Mouse (Mus musculus): ENCODE results near the gene Cend1.

Gene Cend1

GRCm38 (mm10) chr7:141429310-141429709, at the start of gene Cend1:
TSS of gene Cend1 (minus strand) at chr7:141429491.
- peak; percentile 56 for DNase-seq

- no peak for DNase-seq
Measured at GRCm38 (mm10) chr7:141478270-141478748, 49.0 kb upstream of the Cend1 start.

GRCm38 (mm10) chr7:141477578-141478269, 48.4 kb upstream of the Cend1 start:
- DNase-seq = no peak

- no peak for DNase-seq
Measured at GRCm38 (mm10) chr7:141476981-141477370, 47.7 kb upstream of the Cend1 start.

GRCm38 (mm10) chr7:141476226-141476980, 47.1 kb upstream of the Cend1 start:
- DNase-seq = peak; percentile 96

GRCm38 (mm10) chr7:141475805-141476158, 46.5 kb upstream of the Cend1 start:
- no peak for DNase-seq

GRCm38 (mm10) chr7:141475011-141475804, 45.9 kb upstream of the Cend1 start, which contains the start of the genes Polr2l and Tspan4:
TSS of gene Polr2l (minus strand) at chr7:141475132.
TSS of gene Tspan4 (plus strand) at chr7:141475240.
- peak; percentile 89 for DNase-seq

GRCm38 (mm10) chr7:141474160-141474559, 44.9 kb upstream of the Cend1 start:
- DNase-seq = no peak

- no peak for DNase-seq
Measured at GRCm38 (mm10) chr7:141472763-141473162, 43.5 kb upstream of the Cend1 start.

- DNase-seq = no peak
Measured at GRCm38 (mm10) chr7:141472226-141472625, 42.9 kb upstream of the Cend1 start.

GRCm38 (mm10) chr7:141471236-141471635, 41.9 kb upstream of the Cend1 start:
- no peak for DNase-seq

GRCm38 (mm10) chr7:141470637-141470944, 41.3 kb upstream of the Cend1 start:
- no peak for DNase-seq

GRCm38 (mm10) chr7:141469901-141470636, 40.8 kb upstream of the Cend1 start:
- no peak for DNase-seq

GRCm38 (mm10) chr7:141469352-141469751, 40.1 kb upstream of the Cend1 start:
- no peak for DNase-seq

- DNase-seq = peak; percentile 82
Measured at GRCm38 (mm10) chr7:141468522-141469211, 39.4 kb upstream of the Cend1 start.

- no peak for DNase-seq
Measured at GRCm38 (mm10) chr7:141468164-141468521, 38.9 kb upstream of the Cend1 start.

GRCm38 (mm10) chr7:141467230-141468030, 38.1 kb upstream of the Cend1 start, which contains the start of gene Cd151:
TSS of gene Cd151 (plus strand) at chr7:141467392.
- peak; percentile 94 for DNase-seq

- no peak for DNase-seq
Measured at GRCm38 (mm10) chr7:141466607-141467148, 37.4 kb upstream of the Cend1 start.

GRCm38 (mm10) chr7:141466045-141466394, 36.7 kb upstream of the Cend1 start:
- DNase-seq = no peak

- no peak for DNase-seq
Measured at GRCm38 (mm10) chr7:141465388-141466044, 36.2 kb upstream of the Cend1 start.

Measured in kidney, adult 9 months (tissue).